Comparison of ENCODE assay signal across 23 mouse cellular contexts in genomic region chr9:70422661-70423060, GRCm38 (mm10).
"Had no signal": no experiment of that assay in that cellular context is flagged by ENCODE, and none has a peak within 500 bp of the region (broad histone marks: within the 10 kb centered on the region; RNA-seq: fewer than 3 reads in every experiment).

No protein-coding gene starts in this region.

- H3K27me3 ChIP-seq: embryonic facial prominence, embryonic 12.5 days; embryonic facial prominence, embryonic 13.5 days; embryonic facial prominence, embryonic 15.5 days; forebrain, embryonic 12.5 days; forebrain, embryonic 13.5 days; forebrain, embryonic 15.5 days had no signal

- H3K27ac ChIP-seq: embryonic facial prominence, embryonic 10.5 days; embryonic facial prominence, embryonic 12.5 days; embryonic facial prominence, embryonic 13.5 days; embryonic facial prominence, embryonic 15.5 days; forebrain, embryonic 12.5 days; forebrain, embryonic 15.5 days; gastrocnemius, adult 2 months; heart, adult 2 months; heart, embryonic 10.5 days had no signal

- H3K9ac ChIP-seq: embryonic facial prominence, embryonic 12.5 days; embryonic facial prominence, embryonic 13.5 days; embryonic facial prominence, embryonic 15.5 days; forebrain, embryonic 12.5 days; forebrain, embryonic 13.5 days; forebrain, embryonic 15.5 days; forebrain, postnatal 0 days had no signal

- ATAC-seq: forebrain, embryonic 13.5 days; forebrain, embryonic 14.5 days; forebrain, embryonic 16.5 days; forebrain, postnatal 0 days had no signal

- H3K9me3 ChIP-seq: embryonic facial prominence, embryonic 10.5 days; embryonic facial prominence, embryonic 12.5 days; embryonic facial prominence, embryonic 13.5 days; embryonic facial prominence, embryonic 15.5 days; forebrain, embryonic 10.5 days; forebrain, embryonic 12.5 days; forebrain, embryonic 13.5 days; forebrain, embryonic 15.5 days; heart, embryonic 10.5 days had no signal

- DNase-seq: cerebellum, postnatal 14 days; cerebellum, postnatal 25 days; cerebellum, postnatal 36 days; embryo, embryonic 11 days; forebrain, postnatal 0 days; gastrocnemius, adult 2 months; gastrocnemius, postnatal 10 days; gastrocnemius, postnatal 14 days; gastrocnemius, postnatal 25 days; gastrocnemius, postnatal 36 days; heart, adult 18-20 months; heart, adult 2 months had no signal

- H3K4me2 ChIP-seq: embryonic facial prominence, embryonic 12.5 days; forebrain, embryonic 15.5 days had no signal

- H3K4me3 ChIP-seq: embryonic facial prominence, embryonic 12.5 days; embryonic facial prominence, embryonic 13.5 days; forebrain, embryonic 10.5 days; forebrain, embryonic 12.5 days; forebrain, embryonic 13.5 days; forebrain, embryonic 15.5 days; heart, adult 2 months had no signal
